Mouse (Mus musculus) layer of hippocampus, postnatal 10 days (tissue): ENCODE measurements around the gene Tie1. TPM values are rescaled to one million over a fixed set of nuclear protein-coding genes. Genes with fewer than 3 reads are reported as not detected.

Experiments used
- DNase-seq, 2 experiments: peaks; one replicate each; pipeline ENCODE4 v3.0.0; 2021; ENCODE audit warnings: low spot score in 2 of 2
- total RNA-seq, 2 experiments: library from RNA; stranded (reverse); gene quantifications; 2 replicates each; pipeline ENCODE4 v1.2.3; 2021

The Tie1 gene
- total RNA-seq, 2 experiments from 2014 or later: 15.3 to 16.2 TPM

- DNase-seq: no peak
These were observed 68.5 kb downstream of the Tie1 start for GRCm38 (mm10) chr4:118421384-118421783.

Other genes with a start within 250 kb of the Tie1 start
- 100 to 1,000 TPM; 140 to 142 TPM for gene Ptprf, start 198.7 kb downstream of the Tie1 start, total RNA-seq
- gene Szt2, start 80.8 kb downstream of the Tie1 start, total RNA-seq: 10 to 100 TPM; 33.5 to 42.2 TPM
- gene Med8, start 80.7 kb downstream of the Tie1 start, total RNA-seq: 10 to 100 TPM; 75.8 to 80.1 TPM
- 10 to 100 TPM; 16.4 to 17.7 TPM for gene Elovl1, start 62.0 kb downstream of the Tie1 start, total RNA-seq
- gene Cdc20, start 52.7 kb downstream of the Tie1 start, total RNA-seq: 1 to 10 TPM; 5.0 to 6.3 TPM
- under 1 TPM in 1 of 2 experiments, not detected in 1; 0.16 TPM for gene Mpl, start 32.5 kb downstream of the Tie1 start, total RNA-seq
- gene 2610528J11Rik, start 36.9 kb upstream of the Tie1 start, total RNA-seq: not detected
- 1 to 10 TPM in 1 of 2 experiments, under 1 TPM in 1; 0.58 to 1.2 TPM for gene Tmem125, start 54.0 kb upstream of the Tie1 start, total RNA-seq
- 1 to 10 TPM in 1 of 2 experiments, under 1 TPM in 1; 0.80 to 1.0 TPM for gene Cfap57, start 130.7 kb upstream of the Tie1 start, total RNA-seq
- gene Ebna1bp2, start 130.7 kb upstream of the Tie1 start, total RNA-seq: 10 to 100 TPM; 61.3 to 62.9 TPM
- not detected for gene Olfr62, start 168.9 kb upstream of the Tie1 start, total RNA-seq
- not detected for gene Olfr1342, start 202.7 kb upstream of the Tie1 start, total RNA-seq
- not detected for gene Olfr1341, start 213.5 kb upstream of the Tie1 start, total RNA-seq
- gene Olfr1340, start 230.1 kb upstream of the Tie1 start, total RNA-seq: not detected
- gene Olfr1339, start 242.1 kb upstream of the Tie1 start, total RNA-seq: not detected